Mouse (Mus musculus): ENCODE measurements around the gene Mrpl17. TPM values are rescaled to one million over a fixed set of nuclear protein-coding genes. Genes with fewer than 3 reads are reported as not detected.
A peak's percentile ranks its signal among the peaks of the same experiment; 100 is the strongest.

Mrpl17 gene
- polyA plus RNA-seq, 1 experiment from 2014 or later: 343 TPM

GRCm38 (mm10) chr7:105777316-105777715 is 33.6 kb downstream of the Mrpl17 start:
- H3K9ac ChIP-seq (ENCODE audit: low read length): no peak overlapping the region; the same call in 1 of the 2 replicates

GRCm38 (mm10) chr7:105776026-105776425 is 34.9 kb downstream of the Mrpl17 start:
- 0 out of 2 replicates have a peak, but pooled peaks cover 8% of the 10 kb centered on the region for H3K36me3 ChIP-seq (ENCODE audit: control insufficient read depth, insufficient read depth, low read length)
- H3K27ac ChIP-seq (ENCODE audit: low read length): no peak overlapping the region
- H3K9me3 ChIP-seq (replicated peaks; ENCODE audit: control insufficient read depth, low read length): no peaks in the 10 kb centered on the region
- no peak overlapping the region for H3K9ac ChIP-seq (ENCODE audit: low read length)
- H3K27me3 ChIP-seq (ENCODE audit: control insufficient read depth, insufficient read depth, low read length): no peaks in the 10 kb centered on the region
- H3K4me1 ChIP-seq (ENCODE audit: control insufficient read depth, insufficient read depth, low read length): peaks cover 39% of the 10 kb centered on the region
- no peak for ATAC-seq (ENCODE audit: insufficient read depth, low FRiP score)
- no peak overlapping the region for H3K4me3 ChIP-seq (replicated peaks; ENCODE audit: low read length)
- 75% methylated on average over 2 of the region's 2 CpGs for WGBS
- no peak overlapping the region for H3K4me2 ChIP-seq (ENCODE audit: low read depth, low read length)

More at GRCm38 (mm10) chr7:105777316-105777715, 33.6 kb downstream of the Mrpl17 start:
- ATAC-seq (ENCODE audit: insufficient read depth, low FRiP score): no peak
- Histone ChIP-seq H3K27me3 (ENCODE audit: control insufficient read depth, insufficient read depth, low read length) (no peaks in the 10 kb centered on the region), H3K4me3 (replicated peaks; ENCODE audit: low read length) (no peak overlapping the region), H3K4me2 (ENCODE audit: low read depth, low read length) (peak overlapping the region; percentile 50), H3K9me3 (replicated peaks; ENCODE audit: control insufficient read depth, low read length) (no peaks in the 10 kb centered on the region), H3K4me1 (ENCODE audit: control insufficient read depth, insufficient read depth, low read length) (peaks cover 36% of the 10 kb centered on the region), H3K36me3 (ENCODE audit: control insufficient read depth, insufficient read depth, low read length) (no peaks in the 10 kb centered on the region), H3K27ac (ENCODE audit: low read length) (peak overlapping the region; percentile 97)
- 87% methylated on average over 1 of the region's 1 CpGs for WGBS

- Histone ChIP-seq H3K4me3 (replicated peaks; ENCODE audit: low read length) (no peak overlapping the region), H3K9me3 (replicated peaks; ENCODE audit: control insufficient read depth, low read length) (no peaks in the 10 kb centered on the region), H3K27me3 (ENCODE audit: control insufficient read depth, insufficient read depth, low read length) (no peaks in the 10 kb centered on the region), H3K4me2 (ENCODE audit: low read depth, low read length) (no peak overlapping the region; the same call in 1 of the 2 replicates), H3K9ac (ENCODE audit: low read length) (no peak overlapping the region), H3K36me3 (ENCODE audit: control insufficient read depth, insufficient read depth, low read length) (0 out of 2 replicates have a peak, but pooled peaks cover 8% of the 10 kb centered on the region), H3K4me1 (ENCODE audit: control insufficient read depth, insufficient read depth, low read length) (peaks cover 41% of the 10 kb centered on the region), H3K27ac (ENCODE audit: low read length) (peak overlapping the region; percentile 38; the same call in 1 of the 2 replicates)
- WGBS: 38% methylated on average over 8 of the region's 8 CpGs
- peak; percentile 35; the same call in 1 of the 2 replicates for ATAC-seq (ENCODE audit: insufficient read depth, low FRiP score)
Measured at GRCm38 (mm10) chr7:105774661-105775060, 36.2 kb downstream of the Mrpl17 start.

GRCm38 (mm10) chr7:105773041-105773440 is 37.9 kb downstream of the Mrpl17 start:
- Histone ChIP-seq H3K9me3 (replicated peaks; ENCODE audit: control insufficient read depth, low read length) (no peaks in the 10 kb centered on the region), H3K4me1 (ENCODE audit: control insufficient read depth, insufficient read depth, low read length) (peaks cover 32% of the 10 kb centered on the region), H3K9ac (ENCODE audit: low read length) (no peak overlapping the region), H3K4me3 (replicated peaks; ENCODE audit: low read length) (no peak overlapping the region), H3K27ac (ENCODE audit: low read length) (no peak overlapping the region), H3K4me2 (ENCODE audit: low read depth, low read length) (no peak overlapping the region), H3K27me3 (ENCODE audit: control insufficient read depth, insufficient read depth, low read length) (no peaks in the 10 kb centered on the region), H3K36me3 (ENCODE audit: control insufficient read depth, insufficient read depth, low read length) (0 out of 2 replicates have a peak, but pooled peaks cover 8% of the 10 kb centered on the region)
- 62% methylated on average over 5 of the region's 5 CpGs for WGBS
- ATAC-seq (ENCODE audit: insufficient read depth, low FRiP score): no peak

GRCm38 (mm10) chr7:105772331-105772730 is 38.6 kb downstream of the Mrpl17 start:
- Histone ChIP-seq H3K4me1 (ENCODE audit: control insufficient read depth, insufficient read depth, low read length) (peaks cover 35% of the 10 kb centered on the region), H3K9ac (ENCODE audit: low read length) (no peak overlapping the region), H3K9me3 (replicated peaks; ENCODE audit: control insufficient read depth, low read length) (no peaks in the 10 kb centered on the region), H3K27me3 (ENCODE audit: control insufficient read depth, insufficient read depth, low read length) (no peaks in the 10 kb centered on the region), H3K4me3 (replicated peaks; ENCODE audit: low read length) (no peak overlapping the region), H3K27ac (ENCODE audit: low read length) (no peak overlapping the region), H3K36me3 (ENCODE audit: control insufficient read depth, insufficient read depth, low read length) (peaks cover 8% of the 10 kb centered on the region; the same call in 1 of the 2 replicates), H3K4me2 (ENCODE audit: low read depth, low read length) (no peak overlapping the region)
- ATAC-seq (ENCODE audit: insufficient read depth, low FRiP score): no peak
- WGBS: 93% methylated on average over 15 of the region's 15 CpGs

- ATAC-seq (ENCODE audit: insufficient read depth, low FRiP score): no peak
- Histone ChIP-seq H3K9ac (ENCODE audit: low read length) (no peak overlapping the region), H3K27me3 (ENCODE audit: control insufficient read depth, insufficient read depth, low read length) (no peaks in the 10 kb centered on the region), H3K4me3 (replicated peaks; ENCODE audit: low read length) (no peak overlapping the region), H3K27ac (ENCODE audit: low read length) (no peak overlapping the region), H3K36me3 (ENCODE audit: control insufficient read depth, insufficient read depth, low read length) (peaks cover 10% of the 10 kb centered on the region; the same call in 1 of the 2 replicates), H3K9me3 (replicated peaks; ENCODE audit: control insufficient read depth, low read length) (no peaks in the 10 kb centered on the region), H3K4me1 (ENCODE audit: control insufficient read depth, insufficient read depth, low read length) (peaks cover 26% of the 10 kb centered on the region), H3K4me2 (ENCODE audit: low read depth, low read length) (no peak overlapping the region)
- 79% methylated on average over 3 of the region's 3 CpGs for WGBS
Measured at GRCm38 (mm10) chr7:105769959-105770358, 40.9 kb downstream of the Mrpl17 start.

GRCm38 (mm10) chr7:105767729-105768165 is 43.2 kb downstream of the Mrpl17 start:
- no peaks in the 10 kb centered on the region for H3K9me3 ChIP-seq (replicated peaks; ENCODE audit: control insufficient read depth, low read length)
- peaks cover 18% of the 10 kb centered on the region for H3K36me3 ChIP-seq (ENCODE audit: control insufficient read depth, insufficient read depth, low read length)
- H3K4me3 ChIP-seq (replicated peaks; ENCODE audit: low read length): no peak overlapping the region
- no peak for ATAC-seq (ENCODE audit: insufficient read depth, low FRiP score)
- 0 out of 2 replicates have a peak overlapping the region, but pooled peaks have one; percentile 44 for H3K27ac ChIP-seq (ENCODE audit: low read length)
- no peaks in the 10 kb centered on the region for H3K27me3 ChIP-seq (ENCODE audit: control insufficient read depth, insufficient read depth, low read length)
- H3K4me2 ChIP-seq (ENCODE audit: low read depth, low read length): 0 out of 2 replicates have a peak overlapping the region, but pooled peaks have one; percentile 5
- WGBS: 24% methylated on average over 6 of the region's 6 CpGs
- peaks cover 20% of the 10 kb centered on the region for H3K4me1 ChIP-seq (ENCODE audit: control insufficient read depth, insufficient read depth, low read length)
- H3K9ac ChIP-seq (ENCODE audit: low read length): no peak overlapping the region; the same call in 1 of the 2 replicates

GRCm38 (mm10) chr7:105764331-105764730 is 46.6 kb downstream of the Mrpl17 start:
- H3K27ac ChIP-seq (ENCODE audit: low read length): no peak overlapping the region
- no peak overlapping the region for H3K9ac ChIP-seq (ENCODE audit: low read length)
- no peak for ATAC-seq (ENCODE audit: insufficient read depth, low FRiP score)
- no peak overlapping the region for H3K4me2 ChIP-seq (ENCODE audit: low read depth, low read length)
- WGBS: 95% methylated on average over 11 of the region's 11 CpGs
- no peaks in the 10 kb centered on the region for H3K9me3 ChIP-seq (replicated peaks; ENCODE audit: control insufficient read depth, low read length)
- peaks cover 14% of the 10 kb centered on the region for H3K36me3 ChIP-seq (ENCODE audit: control insufficient read depth, insufficient read depth, low read length)
- no peak overlapping the region for H3K4me3 ChIP-seq (replicated peaks; ENCODE audit: low read length)
- peaks cover 14% of the 10 kb centered on the region for H3K4me1 ChIP-seq (ENCODE audit: control insufficient read depth, insufficient read depth, low read length)
- no peaks in the 10 kb centered on the region for H3K27me3 ChIP-seq (ENCODE audit: control insufficient read depth, insufficient read depth, low read length)

GRCm38 (mm10) chr7:105762517-105763270 is 48.2 kb downstream of the Mrpl17 start:
- Histone ChIP-seq H3K9ac (ENCODE audit: low read length) (no peak overlapping the region), H3K27ac (ENCODE audit: low read length) (no peak overlapping the region), H3K9me3 (replicated peaks; ENCODE audit: control insufficient read depth, low read length) (no peaks in the 10 kb centered on the region), H3K36me3 (ENCODE audit: control insufficient read depth, insufficient read depth, low read length) (peaks cover 19% of the 10 kb centered on the region), H3K4me1 (ENCODE audit: control insufficient read depth, insufficient read depth, low read length) (peaks cover 4% of the 10 kb centered on the region; the same call in 1 of the 2 replicates), H3K4me3 (replicated peaks; ENCODE audit: low read length) (peak overlapping the region; percentile 25), H3K27me3 (ENCODE audit: control insufficient read depth, insufficient read depth, low read length) (no peaks in the 10 kb centered on the region), H3K4me2 (ENCODE audit: low read depth, low read length) (peak overlapping the region; percentile 56)
- WGBS: 38% methylated on average over 55 of the region's 55 CpGs
- no peak; the same call in 1 of the 2 replicates for ATAC-seq (ENCODE audit: insufficient read depth, low FRiP score)
